Mouse (Mus musculus) olfactory bulb, adult 2 months (tissue): ENCODE results near the gene Per2.

Experiments
- CTCF ChIP-seq: fragments of 200-500 bp; IDR thresholded peaks from 2 replicates; pipeline ENCODE4 v1.5.1; 2012; ENCODE audit warnings: low read depth, mild to moderate bottlenecking, low read length, moderate library complexity; ENCODE audit not compliant: insufficient read depth
- POLR2A ChIP-seq: fragments of 200-500 bp; IDR thresholded peaks from 2 replicates; pipeline ENCODE4 v1.6.1; 2012; ENCODE audit warnings: mild to moderate bottlenecking, low read depth, low read length, moderate library complexity; ENCODE audit not compliant: insufficient read depth

DNA sequence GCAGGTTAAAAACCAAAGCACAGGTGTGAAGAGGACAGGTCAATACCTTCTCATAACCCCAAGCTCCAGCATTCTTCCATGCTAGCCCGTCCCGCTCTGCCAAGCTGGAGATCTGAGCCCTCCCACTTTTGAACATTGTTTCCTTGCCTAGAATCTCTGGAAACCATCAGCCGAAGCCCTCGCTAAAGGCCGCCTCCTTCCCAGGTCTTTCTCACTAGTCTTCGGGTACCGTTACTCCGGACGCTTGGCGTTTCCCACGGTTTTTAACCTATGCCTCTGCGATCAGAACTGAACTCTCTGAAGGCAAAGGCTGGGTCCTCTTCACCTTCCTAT is 61.2 kb downstream of the Per2 start:
- TF ChIP-seq CTCF (no peak), POLR2A (no peak)
